Mouse (Mus musculus) right cerebral cortex, postnatal 14 days (tissue): ENCODE data around the gene Ocel1.

Source experiments
- DNase-seq: peaks from one replicate; pipeline ENCODE4 v3.0.0; 2022

Ocel1 gene

GRCm38 (mm10) chr8:71404951-71405351 lies 33.9 kb downstream of the Ocel1 start:
- no peak for DNase-seq

GRCm38 (mm10) chr8:71405401-71406098 lies 34.5 kb downstream of the Ocel1 start, which contains the start of gene Ankle1:
Gene Ankle1 (plus strand): TSS chr8:71406010.
- DNase-seq, result peak; percentile 96

- DNase-seq, result peak; percentile 43
Measured at GRCm38 (mm10) chr8:71406099-71407015, 35.3 kb downstream of the Ocel1 start.

GRCm38 (mm10) chr8:71407441-71407840 lies 36.3 kb downstream of the Ocel1 start:
- no peak for DNase-seq

GRCm38 (mm10) chr8:71408231-71408630 lies 37.1 kb downstream of the Ocel1 start:
- no peak for DNase-seq

GRCm38 (mm10) chr8:71411535-71412273 lies 40.6 kb downstream of the Ocel1 start:
- DNase-seq, result no peak

GRCm38 (mm10) chr8:71422121-71422520 lies 51.0 kb downstream of the Ocel1 start:
- DNase-seq, result no peak
